Mouse (Mus musculus) liver, embryonic 14.5 days (tissue): ENCODE measurements at regions not wholly inside any gene's neighbourhood (a gene's known extent, or its start where the extent isn't known, plus 50 kb on each side); places are given as distances from the start of the nearest gene placed in this dataset.

Experiments
- CTCF ChIP-seq: IDR thresholded peaks from 2 replicates; pipeline ENCODE4 v1.5.1; 2016; ENCODE audit warnings: antibody characterized with exemption, low read depth, control low read depth
- EP300 ChIP-seq: IDR thresholded peaks from 2 replicates; pipeline ENCODE4 v1.6.1; 2016; ENCODE audit warnings: antibody characterized with exemption, low read depth

- TF ChIP-seq CTCF (no peak), EP300 (no peak)
Measured at GRCm38 (mm10) chr6:117583121-117583520, 257.9 kb upstream of the Zfp637 start.
